Mouse (Mus musculus) olfactory bulb, adult 2 months (tissue): ENCODE measurements around the gene Lbhd2. TPM values are rescaled to one million over a fixed set of nuclear protein-coding genes. Genes with fewer than 3 reads are reported as not detected.

Source experiments
- H3K27ac ChIP-seq: fragments of 200-500 bp; 2 replicates; pipeline ENCODE4 v1.5.1; 2012; ENCODE audit warnings: low read depth, low read length; ENCODE audit not compliant: insufficient read depth
- H3K4me1 ChIP-seq: fragments of 200-500 bp; 2 replicates; pipeline ENCODE4 v1.6.1; 2012; ENCODE audit warnings: low read length; ENCODE audit not compliant: control insufficient read depth, insufficient read depth
- H3K4me3 ChIP-seq: fragments of 200-500 bp; 2 replicates; pipeline ENCODE4 v1.5.1; 2012; ENCODE audit warnings: mild to moderate bottlenecking, low read depth, low read length, moderate library complexity; ENCODE audit not compliant: insufficient read depth
- CTCF ChIP-seq: fragments of 200-500 bp; IDR thresholded peaks from 2 replicates; pipeline ENCODE4 v1.5.1; 2012; ENCODE audit warnings: low read depth, mild to moderate bottlenecking, low read length, moderate library complexity; ENCODE audit not compliant: insufficient read depth
- POLR2A ChIP-seq: fragments of 200-500 bp; IDR thresholded peaks from 2 replicates; pipeline ENCODE4 v1.6.1; 2012; ENCODE audit warnings: mild to moderate bottlenecking, low read depth, low read length, moderate library complexity; ENCODE audit not compliant: insufficient read depth
- WGBS: fragments of 180-500 bp; shearing (Covaris S2); methylation state at CpG from one replicate; pipeline ENCODE4 v1.1.7; 2018; 5-methylcytosine and 5-hydroxymethylcytosine counted together
- polyA plus RNA-seq: library from polyadenylated mRNA; stranded (reverse); fragments of >200 nt; gene quantifications from 2 replicates; pipeline ENCODE4 v1.2.4, GENCODE M21; 2012; ENCODE audit warnings: low replicate concordance; ENCODE audit not compliant: missing spikeins, insufficient read depth, insufficient read length

The Lbhd2 gene
- polyA plus RNA-seq, 1 experiment, result not detected

- TF ChIP-seq CTCF, result no peak
- TF ChIP-seq POLR2A, result no peak
- no peak overlapping the region for H3K27ac ChIP-seq
- H3K4me1 ChIP-seq, result no peaks in the 10 kb centered on the region
- 76% methylated on average over 5 of the region's 5 CpGs for WGBS
- H3K4me3 ChIP-seq, result no peak overlapping the region
Measured at GRCm38 (mm10) chr12:111396997-111397396, 9.6 kb upstream of the Lbhd2 start.

DNA sequence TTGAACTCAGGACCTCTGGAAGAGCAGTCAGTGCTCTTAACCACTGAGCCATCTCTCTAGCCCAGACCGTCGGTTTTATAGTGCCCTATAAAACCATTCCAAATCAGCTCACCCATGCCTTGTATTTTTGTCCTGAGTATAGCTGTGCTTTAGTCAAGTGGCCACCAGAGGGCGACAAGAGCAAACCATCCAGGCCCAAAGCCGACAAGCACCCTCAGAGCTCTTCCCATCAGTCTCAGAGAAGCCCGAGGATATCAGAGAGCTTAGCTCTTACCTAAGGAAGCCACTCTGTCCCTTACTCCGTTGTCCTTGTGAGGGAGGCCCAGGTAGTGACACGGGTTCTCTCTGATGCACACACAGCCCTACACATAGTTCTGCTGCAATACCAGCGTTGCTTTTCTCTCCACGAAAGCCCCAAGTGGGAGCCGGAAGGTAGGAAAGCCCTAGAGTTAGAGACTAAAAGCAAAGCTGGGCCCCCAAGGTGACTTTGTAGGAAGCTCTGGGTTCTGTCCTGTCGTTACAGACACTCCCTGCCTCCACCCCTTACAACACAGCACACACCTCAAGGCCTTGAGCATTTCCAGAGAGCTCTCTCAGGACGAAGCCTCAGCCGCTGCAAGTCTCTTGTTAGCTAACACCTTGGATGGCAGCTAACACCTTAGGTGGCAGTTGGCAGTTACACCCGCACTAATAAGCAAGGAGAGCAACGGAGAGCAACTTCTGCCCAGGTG, 5.0 kb upstream of the Lbhd2 start:
- TF ChIP-seq POLR2A, result no peak
- TF ChIP-seq CTCF, result peak; percentile 61
- H3K4me3 ChIP-seq, result no peak overlapping the region
- H3K27ac ChIP-seq, result no peak overlapping the region
- WGBS, result 32% methylated on average over 15 of the region's 15 CpGs
- H3K4me1 ChIP-seq, result peaks cover 4% of the 10 kb centered on the region

- peaks cover 23% of the 10 kb centered on the region for H3K4me1 ChIP-seq
- no peak overlapping the region for H3K4me3 ChIP-seq
- WGBS, result 77% methylated on average over 10 of the region's 10 CpGs
- H3K27ac ChIP-seq, result no peak overlapping the region
- TF ChIP-seq POLR2A (no peak), CTCF (no peak)
Measured at GRCm38 (mm10) chr12:111404880-111405279, 1.7 kb upstream of the Lbhd2 start.

GRCm38 (mm10) chr12:111409583-111409982, 3.0 kb downstream of the Lbhd2 start:
- Histone ChIP-seq H3K27ac (no peak overlapping the region), H3K4me3 (no peak overlapping the region)
- WGBS, result 24% methylated on average over 5 of the region's 5 CpGs

GRCm38 (mm10) chr12:111411631-111412355, 5.2 kb downstream of the Lbhd2 start:
- 74% methylated on average over 8 of the region's 8 CpGs for WGBS
- TF ChIP-seq CTCF (no peak), POLR2A (no peak)
- no peak overlapping the region for H3K27ac ChIP-seq
- peaks cover 40% of the 10 kb centered on the region for H3K4me1 ChIP-seq
- H3K4me3 ChIP-seq, result no peak overlapping the region

More at GRCm38 (mm10) chr12:111409583-111409982, 3.0 kb downstream of the Lbhd2 start:
- no peak for TF ChIP-seq CTCF
- TF ChIP-seq POLR2A, result no peak
- H3K4me1 ChIP-seq, result peaks cover 45% of the 10 kb centered on the region

- Histone ChIP-seq H3K4me3 (peak overlapping the region; percentile 21; the same call in 1 of the 2 replicates), H3K27ac (no peak overlapping the region), H3K4me1 (peaks cover 41% of the 10 kb centered on the region)
- WGBS, result 34% methylated on average over 12 of the region's 12 CpGs
- no peak for TF ChIP-seq CTCF
Measured at GRCm38 (mm10) chr12:111412581-111413284, 6.1 kb downstream of the Lbhd2 start.

GRCm38 (mm10) chr12:111413300-111413699, 6.7 kb downstream of the Lbhd2 start:
- H3K4me1 ChIP-seq, result peaks cover 41% of the 10 kb centered on the region
- H3K27ac ChIP-seq, result no peak overlapping the region
- WGBS, result 3% methylated on average over 21 of the region's 21 CpGs
- TF ChIP-seq POLR2A, result no peak
- peak; percentile 96 for TF ChIP-seq CTCF
- H3K4me3 ChIP-seq, result peak overlapping the region; percentile 21; the same call in 1 of the 2 replicates

GRCm38 (mm10) chr12:111416921-111417779, 10.5 kb downstream of the Lbhd2 start, which contains the start of gene Exoc3l4:
Gene Exoc3l4, plus strand, starts transcription at chr12:111417017.
- Histone ChIP-seq H3K27ac (no peak within 1 kb of the TSS), H3K4me1 (peaks cover 22% of the 10 kb centered on the region), H3K4me3 (0 out of 2 replicates have a peak within 1 kb of the TSS, but pooled peaks have one; percentile 4)
- TF ChIP-seq POLR2A (no peak), CTCF (no peak)
- whole genome bisulfite sequencing, result 22% methylated on average over 17 of the region's 17 CpGs
